Mouse (Mus musculus) Muller cell, postnatal 12 days (primary cell): Measurements from ENCODE around the gene Atg4c.

Experiments used
- DNase-seq: peaks from one replicate; pipeline ENCODE4 v3.0.0-alpha.2; 2015; ENCODE audit errors: inconsistent ontology term

Gene Atg4c

DNA sequence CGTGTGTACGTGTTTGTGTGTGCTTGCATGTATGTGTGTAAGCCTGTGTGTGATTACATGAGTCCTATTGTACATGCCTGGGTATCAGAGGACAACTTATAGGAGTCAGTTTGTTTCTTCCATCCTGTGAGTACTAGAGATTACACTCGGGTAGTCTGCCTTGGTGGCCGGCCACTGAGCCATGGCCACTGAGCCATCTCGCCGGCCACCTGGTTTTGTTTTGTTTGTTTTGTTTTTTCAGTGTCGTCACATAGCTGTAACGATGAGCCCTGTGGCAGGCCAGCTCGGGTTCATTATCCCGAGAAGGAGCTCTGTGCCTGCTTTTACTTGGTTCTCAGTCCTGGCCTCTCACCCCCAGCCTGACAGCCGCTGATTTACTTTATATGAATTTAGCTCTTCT is 69.9 kb downstream of the Atg4c start:
- DNase-seq, result no peak

DNA sequence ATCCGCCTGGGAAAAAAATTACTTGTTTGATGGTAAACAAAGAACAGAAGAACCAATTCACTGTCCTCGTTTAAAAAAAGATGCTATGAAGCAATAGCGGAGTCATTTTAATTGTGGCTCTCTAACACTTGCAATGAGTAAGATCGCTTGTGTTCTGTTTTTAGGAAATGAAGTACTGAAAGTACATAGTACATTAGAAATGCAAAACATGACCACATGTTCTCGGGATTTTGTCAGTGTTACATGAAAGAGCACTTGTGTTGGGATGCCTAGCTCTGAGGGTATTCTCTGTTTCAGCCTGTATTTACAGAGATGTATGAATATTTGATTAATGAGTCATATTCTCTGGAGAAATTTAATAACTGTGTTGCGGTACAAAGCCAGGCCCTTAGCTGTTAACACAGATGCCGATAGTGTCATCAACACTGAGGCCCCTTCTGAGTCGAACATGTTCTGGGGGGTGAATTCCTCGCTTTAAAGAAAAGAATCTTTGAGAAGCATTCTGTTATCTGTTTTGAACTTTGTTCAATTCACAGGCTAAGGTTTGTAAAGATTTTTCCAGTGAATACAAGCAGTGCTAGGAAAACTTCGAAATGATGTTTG is 73.2 kb downstream of the Atg4c start:
- DNase-seq, result peak; percentile 77

DNA sequence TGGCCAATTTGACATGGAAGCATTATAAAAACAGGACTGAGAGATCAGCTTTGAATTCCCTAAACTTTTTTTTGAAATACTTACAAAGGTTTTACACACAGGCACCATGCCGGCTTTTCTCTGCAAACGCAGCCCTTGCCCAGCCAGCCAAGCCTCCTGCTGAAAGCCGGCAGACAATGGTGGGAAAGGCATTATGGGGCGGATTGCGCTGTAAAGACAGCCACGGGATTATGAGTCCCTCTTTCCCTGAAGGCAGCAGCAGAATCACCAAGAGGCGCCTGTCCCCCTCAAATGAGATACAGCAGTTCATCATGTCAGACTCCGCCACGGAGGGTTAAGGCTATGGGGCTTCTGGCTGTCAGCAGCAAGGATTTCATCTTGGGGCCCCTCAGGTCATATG is 79.1 kb downstream of the Atg4c start:
- no peak for DNase-seq

GRCm38 (mm10) chr4:99273466-99273865 is 79.7 kb downstream of the Atg4c start:
- no peak for DNase-seq

GRCm38 (mm10) chr4:99273979-99274378 is 80.2 kb downstream of the Atg4c start:
- no peak for DNase-seq

GRCm38 (mm10) chr4:99278876-99279275 is 85.1 kb downstream of the Atg4c start:
- no peak for DNase-seq

- no peak for DNase-seq
These were observed 88.0 kb downstream of the Atg4c start for GRCm38 (mm10) chr4:99281711-99282110.

- DNase-seq, result no peak
These were observed 95.6 kb downstream of the Atg4c start for GRCm38 (mm10) chr4:99289286-99289685.

GRCm38 (mm10) chr4:99298676-99299075 is 104.9 kb downstream of the Atg4c start:
- DNase-seq, result no peak

GRCm38 (mm10) chr4:99304793-99305192 is 111.1 kb downstream of the Atg4c start:
- DNase-seq, result no peak
